Mouse (Mus musculus): ENCODE results near the gene Dcaf8. TPM values are rescaled to one million over a fixed set of nuclear protein-coding genes. Genes with fewer than 3 reads are reported as not detected.

Gene Dcaf8
- polyA plus RNA-seq, 1 experiment from 2014 or later: 134 TPM

DNA sequence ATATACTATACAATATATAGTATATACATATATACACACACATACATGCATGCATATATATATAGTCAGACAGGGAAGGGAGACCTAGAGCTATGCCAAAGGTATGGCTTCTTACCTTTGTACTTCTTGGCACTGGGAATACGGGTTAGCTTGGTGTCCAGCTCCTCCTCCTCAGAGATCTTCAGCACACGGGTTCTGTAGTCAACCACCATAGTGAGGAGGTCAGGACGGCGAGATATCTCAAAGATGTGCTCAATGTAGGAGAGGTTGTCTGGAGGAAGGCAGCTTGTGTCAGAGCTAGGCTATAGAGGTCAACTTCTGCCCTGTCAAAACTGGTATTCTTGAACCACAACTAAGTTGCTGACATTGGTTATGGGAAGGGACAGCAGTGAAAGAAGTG, 51.1 kb downstream of the Dcaf8 start:
- Histone ChIP-seq H3K4me2 (no peak overlapping the region), H3K4me3 (no peak overlapping the region), H3K27me3 (no peaks in the 10 kb centered on the region), H3K4me1 (peaks cover 37% of the 10 kb centered on the region), H3K36me3 (peaks cover 78% of the 10 kb centered on the region), H3K9me3 (no peaks in the 10 kb centered on the region), H3K27ac (no peak overlapping the region), H3K9ac (no peak overlapping the region)
- WGBS: 89% methylated on average over 4 of the region's 4 CpGs
- ATAC-seq (ENCODE audit: insufficient number of reproducible peaks, low FRiP score, low TSS enrichment, low read depth): no peak

DNA sequence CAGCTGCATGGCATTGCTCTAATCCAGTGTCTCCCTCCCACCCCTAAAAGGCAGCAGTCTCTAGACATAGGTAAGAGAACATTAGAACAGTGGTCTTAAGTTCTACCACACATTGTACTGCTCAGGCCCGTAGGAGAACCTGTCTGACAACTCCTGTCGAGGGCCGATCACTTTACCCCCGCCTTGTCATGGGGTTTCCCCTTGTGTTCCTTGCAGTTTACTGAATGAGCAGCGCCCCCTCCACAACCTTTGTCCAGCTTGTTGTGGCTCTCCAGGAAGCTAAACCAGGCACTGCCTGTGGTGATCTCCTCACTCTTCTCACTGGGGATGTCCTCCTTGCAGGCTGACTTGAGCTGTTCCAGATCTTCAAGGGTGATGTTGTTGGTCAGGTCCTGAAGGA, 52.3 kb downstream of the Dcaf8 start:
- peaks cover 49% of the 10 kb centered on the region for H3K4me1 ChIP-seq
- H3K36me3 ChIP-seq: peaks cover 67% of the 10 kb centered on the region
- no peak overlapping the region for H3K4me2 ChIP-seq
- no peaks in the 10 kb centered on the region for H3K27me3 ChIP-seq
- H3K9me3 ChIP-seq: no peaks in the 10 kb centered on the region
- no peak overlapping the region for H3K9ac ChIP-seq
- no peak overlapping the region for H3K4me3 ChIP-seq
- no peak for ATAC-seq (ENCODE audit: insufficient number of reproducible peaks, low FRiP score, low TSS enrichment, low read depth)
- WGBS: 63% methylated on average over 5 of the region's 5 CpGs
- H3K27ac ChIP-seq: no peak overlapping the region

DNA sequence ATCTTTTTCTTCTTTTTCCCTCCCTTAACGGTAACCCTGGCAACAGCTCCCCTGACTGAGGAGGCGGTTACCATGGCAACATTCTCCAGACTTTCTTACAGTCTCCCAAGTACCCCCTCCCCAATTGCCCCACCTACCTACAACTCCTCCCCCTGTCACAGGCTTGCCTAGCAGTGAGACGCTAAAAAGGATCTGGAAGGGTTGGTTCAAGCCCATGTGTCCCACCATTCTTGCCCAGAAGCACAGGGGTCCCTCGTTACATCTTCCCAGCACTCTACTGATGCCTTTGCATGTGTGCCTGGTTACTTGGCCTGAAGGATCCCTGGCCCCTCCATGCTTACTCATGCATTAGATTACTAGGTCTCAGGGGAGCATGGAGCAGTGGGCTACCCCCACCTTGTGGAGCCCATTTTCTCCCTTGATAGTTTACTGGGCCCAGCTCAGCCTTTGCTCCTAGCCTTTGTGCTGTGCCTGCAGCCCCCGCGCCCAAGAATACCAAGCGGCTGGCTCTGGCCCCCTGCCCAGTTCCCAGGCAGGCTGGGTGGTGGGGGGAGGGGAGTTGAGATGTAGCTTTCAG, 53.1 kb downstream of the Dcaf8 start:
- Histone ChIP-seq H3K27ac (peak overlapping the region; percentile 43; the same call in 1 of the 2 replicates), H3K27me3 (no peaks in the 10 kb centered on the region), H3K36me3 (peaks cover 59% of the 10 kb centered on the region), H3K4me2 (no peak overlapping the region), H3K4me3 (no peak overlapping the region), H3K9ac (no peak overlapping the region), H3K4me1 (peaks cover 57% of the 10 kb centered on the region), H3K9me3 (no peaks in the 10 kb centered on the region)
- no peak for ATAC-seq (ENCODE audit: insufficient number of reproducible peaks, low FRiP score, low TSS enrichment, low read depth)
- WGBS: 43% methylated on average over 7 of the region's 7 CpGs

DNA sequence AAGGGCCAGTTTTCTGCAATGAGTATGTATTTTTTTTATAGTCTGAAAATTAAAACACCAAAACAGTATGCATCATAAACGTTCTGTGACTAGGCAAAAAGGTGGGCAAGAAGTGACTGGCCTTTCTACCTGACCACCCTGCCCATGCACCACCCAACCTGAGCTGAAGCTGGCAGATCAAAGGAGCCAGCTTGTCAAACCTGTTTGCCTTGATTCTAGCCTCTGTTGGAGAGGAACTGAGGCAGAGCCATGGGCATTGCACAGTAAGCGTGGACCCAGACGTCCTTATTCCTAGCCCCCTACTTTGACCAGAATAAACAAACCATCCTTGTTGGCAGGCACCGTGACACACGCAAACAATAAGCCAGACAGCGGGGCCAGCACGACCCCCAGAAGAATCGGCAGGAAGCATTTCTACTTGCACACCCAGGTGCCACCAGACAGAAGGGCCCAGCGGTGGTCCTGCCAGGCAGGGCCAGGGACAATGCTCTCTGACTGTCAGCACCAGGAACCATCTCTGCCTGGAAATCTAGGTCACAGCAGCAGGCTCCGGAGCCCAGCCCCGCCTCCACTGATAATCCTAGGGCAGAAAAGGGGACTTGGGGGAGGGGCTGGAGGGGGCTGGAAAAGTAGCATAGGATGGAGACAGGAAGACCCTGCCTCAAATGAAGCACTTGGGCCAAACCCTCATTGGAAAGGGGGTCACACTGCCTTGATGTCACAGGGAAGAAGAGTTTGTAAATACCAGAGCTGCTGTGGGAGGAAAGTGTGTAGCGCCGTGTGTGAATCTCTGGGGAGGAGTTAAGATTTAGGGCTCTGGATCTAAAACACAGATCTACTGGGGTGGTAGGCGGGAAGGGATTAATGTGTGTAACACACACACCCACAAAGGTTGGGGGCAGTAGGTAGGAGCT, 54.3 kb downstream of the Dcaf8 start:
- H3K4me1 ChIP-seq: peaks cover 67% of the 10 kb centered on the region
- WGBS: 32% methylated on average over 14 of the region's 14 CpGs
- H3K36me3 ChIP-seq: peaks cover 46% of the 10 kb centered on the region
- 0 out of 2 replicates have a peak overlapping the region, but pooled peaks have one; percentile 76 for H3K27ac ChIP-seq
- H3K4me3 ChIP-seq: no peak overlapping the region
- no peaks in the 10 kb centered on the region for H3K27me3 ChIP-seq
- no peak overlapping the region for H3K4me2 ChIP-seq
- no peak for ATAC-seq (ENCODE audit: insufficient number of reproducible peaks, low FRiP score, low TSS enrichment, low read depth)
- H3K9me3 ChIP-seq: no peaks in the 10 kb centered on the region
- no peak overlapping the region for H3K9ac ChIP-seq

DNA sequence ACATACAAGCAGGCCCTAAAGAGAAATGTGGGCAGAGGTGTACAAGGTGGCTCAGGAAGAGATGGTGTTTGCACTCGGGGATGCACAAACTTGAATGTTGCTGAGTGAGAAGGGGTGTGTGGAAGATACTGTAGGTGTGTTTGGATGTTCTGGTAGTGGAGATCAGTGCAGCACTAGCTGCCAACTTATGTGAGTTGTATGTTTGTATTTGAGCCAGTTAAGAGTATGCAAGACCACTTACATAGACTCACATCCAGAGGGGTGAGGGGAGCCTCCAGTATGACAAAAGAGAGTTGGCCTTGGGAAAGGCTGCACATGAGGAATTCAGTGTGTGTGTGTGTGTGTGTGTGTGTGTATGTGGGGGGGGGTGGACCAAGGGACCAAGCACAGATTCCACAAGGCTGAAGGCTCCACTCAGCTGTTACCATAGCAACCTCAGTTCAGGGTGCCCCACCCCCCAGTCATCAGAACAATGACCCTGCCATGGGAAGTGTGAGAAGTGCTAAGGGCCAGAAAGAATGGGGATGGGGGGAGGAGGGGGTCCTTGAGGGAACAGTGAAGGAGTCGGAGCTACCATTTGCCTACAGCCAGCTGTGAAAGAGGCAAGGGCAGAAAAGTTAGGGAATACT, 55.1 kb downstream of the Dcaf8 start:
- no peak overlapping the region for H3K9ac ChIP-seq
- no peak for ATAC-seq (ENCODE audit: insufficient number of reproducible peaks, low FRiP score, low TSS enrichment, low read depth)
- peak overlapping the region; percentile 76 for H3K27ac ChIP-seq
- H3K4me1 ChIP-seq: peaks cover 70% of the 10 kb centered on the region
- peaks cover 38% of the 10 kb centered on the region for H3K36me3 ChIP-seq
- H3K9me3 ChIP-seq: no peaks in the 10 kb centered on the region
- no peaks in the 10 kb centered on the region for H3K27me3 ChIP-seq
- no peak overlapping the region for H3K4me2 ChIP-seq
- WGBS: 31% methylated on average over 2 of the region's 2 CpGs
- H3K4me3 ChIP-seq: no peak overlapping the region

DNA sequence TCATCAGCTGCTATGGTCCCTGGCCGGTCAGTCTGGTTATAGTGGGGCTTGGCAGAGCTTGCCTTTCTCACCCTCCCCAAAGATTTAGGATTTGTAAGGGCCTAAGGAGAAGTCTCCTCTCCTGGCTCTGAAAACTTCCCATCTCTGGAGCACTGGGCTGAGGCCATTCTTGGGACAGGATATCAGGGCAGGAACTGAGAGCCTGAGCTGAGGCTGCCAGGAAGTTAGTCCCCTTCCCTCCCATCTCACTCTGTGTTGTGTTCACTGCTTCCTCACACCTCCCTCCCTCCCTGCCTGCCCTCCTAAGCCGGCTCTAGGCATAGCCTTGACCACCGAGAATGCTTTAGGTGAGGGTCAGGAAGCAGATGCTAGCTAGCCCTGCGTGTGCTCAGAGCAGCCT, 55.7 kb downstream of the Dcaf8 start:
- H3K9me3 ChIP-seq: no peaks in the 10 kb centered on the region
- no peak overlapping the region for H3K4me2 ChIP-seq
- no peak for ATAC-seq (ENCODE audit: insufficient number of reproducible peaks, low FRiP score, low TSS enrichment, low read depth)
- peaks cover 33% of the 10 kb centered on the region for H3K36me3 ChIP-seq
- peak overlapping the region; percentile 76 for H3K27ac ChIP-seq
- no peaks in the 10 kb centered on the region for H3K27me3 ChIP-seq
- 13% methylated on average over 4 of the region's 4 CpGs for WGBS
- H3K4me1 ChIP-seq: peaks cover 70% of the 10 kb centered on the region
- no peak overlapping the region for H3K4me3 ChIP-seq
- H3K9ac ChIP-seq: no peak overlapping the region

DNA sequence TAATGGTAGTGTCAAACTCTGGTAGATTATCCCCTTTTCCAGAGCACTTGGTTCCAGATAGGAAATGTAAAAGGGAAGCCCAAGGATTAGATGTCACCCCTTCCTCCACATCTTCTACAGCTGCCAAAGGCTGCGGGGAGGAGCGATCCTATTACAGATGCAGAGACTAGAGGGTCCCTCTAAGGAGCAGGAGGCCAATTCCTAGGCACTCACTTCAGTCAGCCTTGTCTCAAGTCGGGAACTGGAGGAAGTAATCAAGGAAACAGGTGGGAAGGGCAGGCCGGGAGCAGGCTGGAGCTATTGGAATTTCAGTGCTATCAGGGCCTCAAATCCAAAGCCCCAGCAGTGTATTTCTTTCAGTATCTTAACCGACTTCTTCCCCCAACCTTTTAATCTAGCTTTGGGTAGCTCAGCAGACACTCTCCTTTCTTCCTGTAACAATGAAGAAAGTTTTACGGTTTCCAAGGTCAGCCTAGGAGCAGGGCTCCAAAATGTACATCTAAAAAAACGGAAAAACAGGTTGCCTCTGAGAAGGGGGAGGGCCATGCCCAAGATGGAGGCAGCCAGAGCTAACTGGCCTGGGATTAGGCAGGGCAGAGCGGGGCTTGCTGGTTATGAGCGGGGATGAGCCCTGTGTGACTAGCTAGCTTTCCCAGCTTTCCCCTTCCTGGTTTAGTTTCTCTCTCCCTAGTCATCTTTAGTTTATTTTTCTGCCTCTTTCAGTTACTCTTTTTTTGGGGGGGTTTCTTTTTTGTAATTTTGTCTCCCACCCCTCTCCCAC, 56.3 kb downstream of the Dcaf8 start:
- Histone ChIP-seq H3K27me3 (no peaks in the 10 kb centered on the region), H3K27ac (peak overlapping the region; percentile 76), H3K9ac (no peak overlapping the region), H3K9me3 (no peaks in the 10 kb centered on the region), H3K4me3 (0 out of 2 replicates have a peak overlapping the region, but pooled peaks have one; percentile 71), H3K36me3 (peaks cover 28% of the 10 kb centered on the region), H3K4me2 (0 out of 2 replicates have a peak overlapping the region, but pooled peaks have one; percentile 67), H3K4me1 (peaks cover 70% of the 10 kb centered on the region)
- 23% methylated on average over 9 of the region's 9 CpGs for WGBS
- ATAC-seq (ENCODE audit: insufficient number of reproducible peaks, low FRiP score, low TSS enrichment, low read depth): no peak

DNA sequence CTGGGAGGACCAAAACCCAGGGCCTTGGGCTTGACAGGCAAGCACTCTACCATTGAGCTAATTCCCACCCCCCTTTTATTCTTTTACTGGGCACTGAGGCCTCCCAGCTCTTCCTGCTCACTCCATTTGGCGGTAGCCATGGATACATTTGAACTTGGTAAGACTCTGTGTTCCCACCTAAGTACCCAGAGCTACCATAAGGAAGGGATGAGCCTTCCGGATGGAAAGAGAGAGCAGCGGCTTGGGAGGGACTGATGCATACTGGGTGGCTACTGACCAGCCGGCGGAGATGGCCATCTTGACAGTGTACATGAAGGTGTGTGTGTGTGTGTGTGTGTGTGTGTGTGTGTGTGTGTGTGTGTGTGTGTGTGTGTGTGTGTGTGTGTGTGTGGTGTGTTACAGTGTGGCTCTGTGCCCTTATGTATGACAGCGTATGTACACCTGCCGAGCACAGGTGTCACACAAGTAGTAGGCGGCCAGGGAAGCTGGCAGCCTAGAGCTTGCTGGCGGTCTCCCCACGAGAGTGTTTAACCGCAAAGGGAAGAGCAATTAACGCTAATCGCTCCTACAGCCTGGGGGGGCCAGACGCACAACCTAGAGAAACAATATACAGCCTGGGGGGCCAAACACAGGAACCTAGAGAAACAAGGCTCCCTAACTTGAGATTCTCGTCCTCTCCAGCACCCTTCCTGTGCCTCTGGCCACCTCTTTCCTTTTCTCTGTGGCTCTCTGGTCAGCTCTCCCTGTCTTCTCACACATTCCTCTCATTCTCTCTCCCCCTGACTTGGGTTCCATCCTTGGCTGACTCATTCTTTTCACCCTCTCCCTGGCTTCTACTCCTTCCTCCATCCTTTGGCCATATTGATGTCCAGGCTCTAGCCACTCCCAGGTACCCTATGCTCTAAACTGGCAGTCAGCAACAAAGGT, 57.2 kb downstream of the Dcaf8 start:
- Histone ChIP-seq H3K27ac (peak overlapping the region; percentile 76), H3K4me1 (peaks cover 65% of the 10 kb centered on the region)
- ATAC-seq (ENCODE audit: insufficient number of reproducible peaks, low FRiP score, low TSS enrichment, low read depth): no peak

DNA sequence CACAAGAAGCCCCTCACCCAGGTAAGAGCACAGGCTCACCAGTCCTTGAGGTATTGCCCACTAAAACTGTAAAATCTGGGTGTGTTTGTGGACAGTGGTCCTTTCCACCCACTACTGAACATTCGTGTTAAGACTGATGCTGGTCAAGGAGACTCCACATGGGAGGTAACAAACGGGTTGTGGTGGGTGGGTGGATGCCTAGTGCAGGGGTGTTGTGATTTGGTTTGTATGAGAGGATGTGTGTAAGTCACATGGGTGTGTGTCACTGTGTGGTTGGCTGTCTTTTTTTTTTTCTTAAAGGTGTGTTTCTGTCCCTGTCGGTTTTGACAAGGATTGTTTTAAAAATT, 57.8 kb downstream of the Dcaf8 start:
- Histone ChIP-seq H3K36me3 (peaks cover 14% of the 10 kb centered on the region), H3K9ac (peak overlapping the region; percentile 76), H3K27ac (peak overlapping the region; percentile 91), H3K9me3 (no peaks in the 10 kb centered on the region), H3K4me1 (peaks cover 62% of the 10 kb centered on the region), H3K4me2 (peak overlapping the region; percentile 67), H3K27me3 (no peaks in the 10 kb centered on the region), H3K4me3 (peak overlapping the region; percentile 71)
- ATAC-seq (ENCODE audit: insufficient number of reproducible peaks, low FRiP score, low TSS enrichment, low read depth): no peak
- 12% methylated on average over 3 of the region's 3 CpGs for WGBS

More for the DNA sequence above, 57.2 kb downstream of the Dcaf8 start:
- Histone ChIP-seq H3K27me3 (no peaks in the 10 kb centered on the region), H3K4me2 (peak overlapping the region; percentile 67), H3K9me3 (no peaks in the 10 kb centered on the region), H3K9ac (no peak overlapping the region), H3K36me3 (peaks cover 19% of the 10 kb centered on the region), H3K4me3 (peak overlapping the region; percentile 71)
- WGBS: 28% methylated on average over 15 of the region's 15 CpGs

DNA sequence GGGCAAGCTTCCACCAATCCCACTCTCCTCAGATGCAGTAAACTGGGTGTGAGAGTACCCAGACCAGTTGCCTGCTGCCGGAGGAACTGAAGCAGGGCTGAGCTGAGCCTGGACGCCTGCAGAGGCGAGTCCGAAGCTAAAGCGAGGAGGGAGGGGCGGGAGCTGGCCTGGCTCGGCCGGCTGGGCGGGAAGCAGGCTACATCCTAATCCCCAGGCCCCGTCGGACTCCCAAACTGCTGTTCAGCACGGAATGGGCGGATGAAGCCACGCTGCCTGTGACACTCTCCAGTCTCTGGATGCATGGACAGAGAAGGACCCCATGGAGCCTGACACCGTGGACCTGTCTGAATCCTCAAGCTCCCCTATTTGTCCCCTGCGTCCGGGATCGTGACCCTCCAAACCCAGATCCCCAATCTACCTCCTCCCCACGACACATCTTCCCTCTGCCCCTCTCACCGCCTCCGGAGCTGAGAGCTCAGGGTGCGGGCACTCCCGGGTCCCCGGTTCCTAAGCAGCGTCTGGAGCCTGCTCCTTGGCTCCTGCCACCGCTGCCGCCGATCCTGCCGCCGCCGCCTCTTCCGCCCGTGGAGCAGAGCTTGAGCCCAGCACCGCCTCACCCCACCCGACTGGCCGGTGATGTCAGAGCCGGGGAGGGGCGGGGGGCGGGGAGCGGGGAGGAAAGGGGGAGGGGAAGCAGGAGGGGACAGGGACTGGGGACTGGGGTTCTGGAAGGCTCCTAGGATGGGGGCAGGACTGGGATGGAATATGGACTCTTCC, 58.4 kb downstream of the Dcaf8 start, which contains the start of gene Pea15a:
Gene Pea15a, minus strand, starts transcription at position 664 of the 777 bp plus-strand sequence.
- peaks cover 8% of the 10 kb centered on the region for H3K36me3 ChIP-seq
- under 1% methylated on average over 38 of the region's 40 CpGs for WGBS
- H3K4me3 ChIP-seq: peak within 1 kb of the TSS; percentile 71
- H3K27ac ChIP-seq: peak within 1 kb of the TSS; percentile 91
- ATAC-seq (ENCODE audit: insufficient number of reproducible peaks, low FRiP score, low TSS enrichment, low read depth): peak; percentile 81
- no peaks in the 10 kb centered on the region for H3K9me3 ChIP-seq
- no peaks in the 10 kb centered on the region for H3K27me3 ChIP-seq
- H3K9ac ChIP-seq: peak within 1 kb of the TSS; percentile 76
- peaks cover 56% of the 10 kb centered on the region for H3K4me1 ChIP-seq
- peak within 1 kb of the TSS; percentile 67 for H3K4me2 ChIP-seq

Measured in limb, embryonic 15.5 days (tissue).